Mouse (Mus musculus) brain, adult 2 months (tissue): Measurements from ENCODE around the gene Chic1.

Experiments
- DNase-seq: peaks from one replicate; pipeline ENCODE4 v3.0.0; 2011; ENCODE audit warnings: low read depth, low spot score

Chic1 gene

DNA sequence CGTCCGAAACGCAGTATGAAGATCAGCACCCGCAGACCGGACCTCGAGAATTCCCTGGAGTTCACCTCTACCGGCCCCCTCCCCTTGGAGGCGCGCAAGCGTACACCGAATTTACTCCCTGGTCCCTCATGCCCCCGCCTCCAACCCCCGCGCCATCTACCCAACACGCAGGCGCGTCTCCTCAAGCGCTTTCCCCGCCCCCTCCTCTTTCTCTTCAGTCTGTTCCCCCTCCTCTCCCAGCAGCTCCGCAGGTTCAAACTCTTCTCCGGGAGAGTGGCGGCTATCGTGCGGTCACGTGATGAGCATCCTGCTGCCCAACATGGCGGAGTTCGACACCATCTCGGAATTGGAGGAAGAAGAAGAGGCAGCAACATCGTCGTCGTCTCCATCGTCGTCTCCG is at the start of gene Chic1:
Gene Chic1, plus strand, starts transcription at position 190 of the 400 bp plus-strand sequence.
- peak; percentile 93 for DNase-seq

- DNase-seq: no peak
Measured at GRCm38 (mm10) chrX:103308262-103308661, 48.0 kb upstream of the Chic1 start.

GRCm38 (mm10) chrX:103311723-103312122 is 44.6 kb upstream of the Chic1 start:
- DNase-seq: no peak

- no peak for DNase-seq
Measured at GRCm38 (mm10) chrX:103314146-103314545, 42.1 kb upstream of the Chic1 start.

- DNase-seq: no peak
Measured at GRCm38 (mm10) chrX:103321146-103321545, 35.1 kb upstream of the Chic1 start, which contains the start of gene Cdx4. TSS of gene Cdx4 (plus strand) at chrX:103321398.

- DNase-seq: no peak
Measured at GRCm38 (mm10) chrX:103325900-103326299, 30.4 kb upstream of the Chic1 start.

GRCm38 (mm10) chrX:103329386-103329785 is 26.9 kb upstream of the Chic1 start:
- DNase-seq: peak; percentile 39

DNA sequence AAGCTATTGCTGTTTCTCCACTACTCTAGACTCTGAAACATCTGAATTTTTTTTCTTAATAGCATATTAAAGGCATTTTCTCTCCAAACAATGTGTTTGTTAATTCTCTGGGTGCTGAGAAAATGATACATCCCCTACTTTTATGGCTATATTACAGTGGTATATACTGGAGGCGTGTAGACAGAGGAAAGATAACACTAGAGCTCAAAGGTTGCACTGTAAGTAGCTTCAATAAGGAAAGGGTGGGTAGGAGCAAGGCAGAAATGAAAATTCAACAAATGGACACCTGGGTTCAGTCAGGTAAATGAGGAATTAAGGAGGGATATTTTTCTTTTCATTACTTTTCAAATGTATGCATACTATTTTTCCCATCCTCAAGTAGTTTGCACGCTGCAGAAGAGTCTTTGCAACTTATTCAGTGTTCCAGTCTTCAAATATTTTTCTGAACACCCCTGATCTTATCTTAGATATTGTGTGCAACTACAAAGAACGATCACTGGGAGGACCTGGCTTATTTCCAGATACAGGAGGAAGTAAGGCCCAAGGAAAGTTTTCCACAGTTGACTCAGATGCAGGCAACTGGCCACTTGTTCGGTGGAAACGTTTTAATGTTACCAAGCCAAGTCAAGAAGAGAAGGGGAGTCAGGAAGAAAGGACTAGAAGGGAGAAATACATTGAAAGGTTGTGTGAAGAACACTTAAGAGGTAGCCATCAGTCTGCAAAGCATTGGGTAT is 25.0 kb upstream of the Chic1 start:
- no peak for DNase-seq

DNA sequence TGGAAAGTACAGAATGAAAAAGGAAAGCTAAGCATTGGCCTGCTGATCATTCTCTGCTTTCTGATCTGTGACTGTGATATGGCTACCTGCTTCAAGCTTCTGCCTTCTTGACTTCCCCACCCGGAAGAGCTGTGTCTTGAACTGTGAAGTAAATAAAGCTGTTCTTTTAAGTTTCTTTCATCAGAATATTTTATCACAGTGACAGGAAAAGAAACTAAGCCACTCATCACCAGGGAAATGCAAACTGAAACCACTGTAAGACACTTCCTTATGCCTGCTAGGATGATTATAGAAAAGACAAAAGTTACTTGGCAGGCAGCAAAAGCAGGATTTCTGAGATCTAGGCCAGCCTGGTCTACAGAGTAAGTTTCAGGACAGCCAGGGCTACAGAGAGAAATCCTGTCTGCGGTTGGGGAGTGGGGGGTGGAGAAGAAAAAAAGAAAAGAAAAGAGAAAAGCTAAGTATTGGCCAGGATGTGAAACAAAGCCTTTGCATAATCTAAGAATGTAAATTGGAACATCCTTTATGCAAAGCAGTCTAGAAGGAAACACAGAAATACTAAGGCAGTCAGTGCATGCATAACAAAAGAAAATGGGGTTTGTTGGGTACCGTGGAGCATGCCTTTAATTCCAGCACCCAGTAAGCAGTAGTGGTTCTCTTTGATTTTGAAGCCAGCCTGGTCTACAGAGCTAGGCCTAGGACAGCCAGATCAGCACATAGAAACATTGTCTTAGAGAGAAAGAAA is 14.7 kb upstream of the Chic1 start:
- no peak for DNase-seq

DNA sequence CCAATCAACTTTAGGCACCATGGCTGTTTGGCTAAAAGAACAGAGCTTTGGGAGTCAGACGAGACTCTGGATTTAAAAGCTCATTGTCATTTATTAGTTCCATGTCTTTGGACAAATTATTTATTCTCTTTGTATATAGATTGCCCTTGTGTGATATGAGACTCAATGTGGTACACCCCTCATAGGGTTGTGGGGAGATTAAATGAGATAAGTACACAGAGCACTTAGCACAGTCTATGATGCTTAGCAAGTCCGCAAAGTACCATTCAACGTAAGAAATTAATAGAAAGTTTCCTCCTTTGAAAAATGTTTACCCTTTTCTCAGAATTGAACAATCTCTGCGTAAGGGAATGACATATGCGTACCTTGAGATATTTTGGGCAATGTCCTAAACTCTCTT is 492 bp upstream of the Chic1 start:
- no peak for DNase-seq

DNA sequence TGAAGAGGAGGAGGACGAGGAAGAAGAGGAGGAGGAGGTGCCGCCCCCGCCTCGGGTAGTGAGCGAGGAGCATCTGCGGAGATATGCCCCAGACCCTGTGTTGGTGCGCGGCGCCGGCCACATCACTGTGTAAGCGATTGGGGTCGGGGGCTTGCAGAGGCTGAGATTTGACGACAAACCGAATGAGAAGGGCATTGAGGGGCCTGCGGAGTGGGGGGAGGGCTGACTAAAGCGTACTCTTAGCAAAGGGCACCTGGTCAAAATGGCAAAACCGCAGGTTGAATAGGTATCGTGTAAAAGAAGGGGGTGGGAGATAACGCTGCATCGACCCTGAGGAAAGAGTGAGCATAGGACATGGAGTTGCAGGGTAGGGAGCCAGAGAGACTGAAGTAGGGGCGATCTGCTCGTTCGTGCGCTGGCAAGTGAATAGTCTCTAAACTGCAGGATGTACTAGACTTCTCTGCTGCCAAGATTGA is 523 bp downstream of the Chic1 start:
- DNase-seq: peak; percentile 43

- peak; percentile 68 for DNase-seq
Measured at GRCm38 (mm10) chrX:103366201-103366600, 9.9 kb downstream of the Chic1 start.

- DNase-seq: no peak
Measured at GRCm38 (mm10) chrX:103368650-103369049, 12.4 kb downstream of the Chic1 start.

DNA sequence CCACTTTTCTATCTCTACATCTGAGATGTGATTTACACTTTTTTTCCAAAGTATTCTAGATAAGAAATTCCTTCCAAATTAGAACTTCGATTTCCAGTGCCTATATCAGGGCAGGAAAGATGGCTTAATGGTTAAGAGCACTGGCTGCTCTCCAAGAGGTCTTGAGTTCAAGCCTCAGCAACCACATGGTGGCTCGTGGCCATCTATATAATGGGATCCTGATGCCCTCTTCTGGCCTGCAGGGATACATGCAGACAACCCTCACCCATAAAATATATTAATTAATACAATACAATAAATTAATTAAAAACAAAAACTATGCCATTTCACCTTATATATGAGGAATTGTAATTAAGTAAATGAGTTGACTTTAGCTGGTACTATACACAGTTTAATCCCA is 14.9 kb downstream of the Chic1 start:
- peak; percentile 21 for DNase-seq

- peak; percentile 47 for DNase-seq
Measured at GRCm38 (mm10) chrX:103371627-103372026, 15.4 kb downstream of the Chic1 start.

- DNase-seq: peak; percentile 67
Measured at GRCm38 (mm10) chrX:103374250-103374649, 18.0 kb downstream of the Chic1 start.

GRCm38 (mm10) chrX:103384528-103384927 is 28.3 kb downstream of the Chic1 start:
- peak; percentile 15 for DNase-seq

- DNase-seq: peak; percentile 36
Measured at GRCm38 (mm10) chrX:103388131-103388530, 31.9 kb downstream of the Chic1 start.

DNA sequence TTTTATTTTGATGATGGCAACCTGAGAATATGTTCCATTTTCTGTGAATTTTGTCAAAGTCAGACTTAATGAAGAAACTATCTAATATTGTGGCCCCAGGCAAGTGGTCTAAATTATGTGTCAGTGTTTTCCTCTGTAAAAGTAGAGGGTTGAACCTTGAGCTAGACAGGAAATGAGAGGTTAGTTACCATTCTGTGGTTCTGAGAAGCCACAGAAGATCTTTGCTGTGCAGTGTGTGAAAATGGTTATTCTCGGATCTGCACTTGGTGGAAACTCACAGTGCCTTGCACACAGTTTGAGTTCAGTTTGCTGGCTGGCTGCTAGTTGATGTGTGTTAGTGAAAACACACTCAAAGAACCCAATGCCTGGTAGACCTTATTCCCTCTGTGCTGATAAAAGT is 37.6 kb downstream of the Chic1 start:
- no peak for DNase-seq

DNA sequence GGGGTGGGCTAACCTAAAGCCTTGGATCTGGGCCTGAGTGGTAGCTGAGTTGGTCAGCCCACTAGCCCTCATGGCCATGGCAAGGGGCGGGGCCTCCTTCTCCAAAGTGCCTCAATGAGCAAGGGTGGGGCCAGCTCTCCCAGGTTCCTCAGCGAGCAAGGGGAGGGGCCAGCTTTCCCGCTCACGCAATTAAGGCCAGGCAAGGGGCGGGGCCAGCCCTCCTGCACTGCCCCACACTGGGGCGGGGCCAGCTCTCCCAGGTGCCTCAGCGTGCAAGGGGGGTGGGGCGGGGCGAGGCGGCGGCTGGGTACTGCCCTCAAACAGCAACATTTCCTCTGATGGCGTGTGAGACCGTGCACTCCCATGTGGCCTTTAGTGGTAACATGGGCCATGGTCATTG is 48.7 kb downstream of the Chic1 start:
- no peak for DNase-seq

- no peak for DNase-seq
Measured at GRCm38 (mm10) chrX:103414167-103414566, 57.9 kb downstream of the Chic1 start, which contains the start of gene Tsx. TSS of gene Tsx (plus strand) at chrX:103414467.

DNA sequence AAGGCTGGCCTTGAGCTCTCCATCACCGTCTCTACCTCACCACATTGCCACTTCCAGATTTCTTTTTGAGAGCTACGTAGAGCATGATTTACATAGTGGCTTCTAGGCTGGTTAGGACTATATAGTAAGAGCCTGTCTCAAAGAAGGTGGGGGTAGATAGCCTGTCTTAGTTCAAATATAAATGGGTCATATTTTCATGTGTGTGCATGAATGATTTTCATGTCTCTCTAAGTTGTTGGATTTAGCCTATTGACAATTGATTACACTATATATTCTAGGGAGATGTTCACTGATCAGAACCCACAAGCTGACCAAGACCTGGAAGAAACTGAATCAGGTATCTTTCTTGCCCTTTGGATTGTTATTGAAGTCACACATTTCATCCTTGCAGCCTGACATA is 65.4 kb downstream of the Chic1 start, which contains the start of gene Gm26992:
Gene Gm26992, plus strand, starts transcription at position 301 of the 400 bp plus-strand sequence.
- DNase-seq: no peak

GRCm38 (mm10) chrX:103427677-103428076 is 71.4 kb downstream of the Chic1 start:
- peak; percentile 5 for DNase-seq
